Mouse (Mus musculus): ENCODE results near the gene Ndrg4.
"Not testable (repeated sequence)": the region's sequence is repeated elsewhere in the genome, so short reads cannot be mapped to it uniquely, and the experiment has no call there.

The Ndrg4 gene

DNA sequence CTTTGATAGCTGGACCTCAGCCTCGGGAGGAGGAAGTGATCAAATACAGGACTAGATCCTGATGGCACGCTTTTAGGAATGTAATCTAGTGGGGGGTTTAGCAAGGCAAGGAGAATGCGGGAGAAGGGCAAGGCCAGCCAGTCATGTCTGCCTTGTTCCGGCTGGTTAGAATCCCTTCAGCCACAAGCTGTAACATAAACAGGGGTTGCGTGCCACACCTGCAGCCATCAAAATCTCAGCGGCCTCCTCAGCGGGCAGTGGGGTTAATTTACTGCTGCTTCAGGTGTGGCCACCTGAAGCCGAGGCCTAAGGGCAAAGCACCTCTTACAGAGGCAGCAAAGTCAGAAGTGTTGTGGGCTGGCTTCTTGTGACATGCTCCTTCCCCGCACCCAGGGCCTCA lies at the start of gene Ndrg4:
Ndrg4 (plus strand) TSS at position 350 of the 400 bp plus-strand sequence.
- peak in 1 of 2 experiments; percentile 3 for DNase-seq

GRCm38 (mm10) chr8:95632840-95633239 lies 43.9 kb upstream of the Ndrg4 start:
- no peak for DNase-seq

DNA sequence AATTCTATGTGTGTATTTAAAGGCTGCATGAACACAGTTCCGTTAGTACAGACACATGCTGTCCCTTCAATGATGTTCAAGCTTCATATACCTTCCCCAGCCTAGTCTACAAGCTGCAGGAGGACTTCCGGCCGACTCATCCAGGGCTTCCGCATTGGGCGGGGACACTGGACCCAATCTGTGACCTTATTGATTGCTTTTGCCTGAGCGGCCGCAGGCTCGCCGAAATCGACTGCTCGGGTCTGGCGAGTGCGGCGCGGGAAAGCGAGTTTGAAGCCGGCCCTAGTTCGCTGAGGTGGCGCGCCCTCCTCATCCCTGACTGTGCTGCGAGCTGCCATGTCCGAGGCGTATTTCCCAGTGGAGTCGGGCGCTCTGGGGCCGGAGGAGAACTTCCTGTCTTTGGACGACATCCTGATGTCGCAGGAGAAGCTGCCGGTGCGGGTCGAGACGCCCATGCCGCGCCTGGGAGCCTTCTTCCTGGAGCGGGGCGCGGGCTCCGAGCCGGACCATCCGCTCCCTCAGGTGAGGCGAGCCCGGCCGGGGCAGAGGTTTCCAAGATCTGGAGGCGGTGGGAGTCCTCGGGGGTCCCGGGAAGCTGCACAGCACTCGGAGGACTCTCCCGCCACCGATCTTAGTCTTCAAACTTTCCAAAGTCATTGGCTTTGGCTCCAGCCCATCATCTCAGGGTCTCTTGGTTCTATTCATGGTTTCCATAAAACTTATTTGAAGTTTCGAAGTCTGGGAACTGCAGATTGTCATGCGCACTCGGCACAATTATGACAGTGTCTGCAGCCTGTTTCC lies 43.3 kb upstream of the Ndrg4 start, which contains the start of gene Gins3:
Gins3 (plus strand) TSS at position 192 of the 801 bp plus-strand sequence.
- DNase-seq: peak; percentile 94 to 96

DNA sequence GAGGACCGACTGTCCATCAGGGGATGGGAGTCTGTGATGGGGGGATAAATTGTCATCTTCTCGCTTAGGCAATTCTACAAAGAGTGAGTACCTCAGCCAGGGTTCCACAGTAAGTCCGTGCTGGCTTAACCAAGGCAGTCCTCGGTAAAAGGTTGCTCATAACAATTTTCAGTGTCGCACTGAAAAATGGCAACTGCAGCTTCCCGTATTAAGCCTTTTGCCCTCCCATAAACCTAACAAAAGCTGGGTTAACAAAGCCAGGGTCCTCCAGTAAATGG lies 42.8 kb upstream of the Ndrg4 start:
- no peak for DNase-seq

GRCm38 (mm10) chr8:95644942-95645341 lies 31.8 kb upstream of the Ndrg4 start:
- DNase-seq: no peak

- no peak for DNase-seq
Measured at GRCm38 (mm10) chr8:95648251-95648650, 28.5 kb upstream of the Ndrg4 start.

DNA sequence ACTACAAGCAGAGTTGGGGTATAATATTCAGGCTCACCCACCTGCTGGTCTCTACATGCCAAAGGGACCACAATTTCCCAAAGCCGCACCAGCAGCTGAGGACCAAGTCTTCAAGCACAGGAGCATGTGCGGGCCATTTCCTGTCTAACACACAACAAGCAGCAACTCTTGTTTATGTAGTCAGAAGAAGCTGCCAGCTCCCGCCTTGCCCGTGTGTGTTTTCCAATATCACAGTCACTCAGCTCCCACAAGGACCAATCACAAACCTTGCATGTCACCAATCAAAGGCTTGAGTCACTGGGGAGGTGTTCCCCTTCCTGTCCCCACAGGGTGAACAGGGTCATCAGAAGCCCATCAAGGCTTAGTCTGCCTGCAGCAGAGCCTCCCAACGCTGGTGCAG lies 23.4 kb upstream of the Ndrg4 start:
- DNase-seq: no peak

GRCm38 (mm10) chr8:95655831-95656230 lies 20.9 kb upstream of the Ndrg4 start:
- DNase-seq: no peak

DNA sequence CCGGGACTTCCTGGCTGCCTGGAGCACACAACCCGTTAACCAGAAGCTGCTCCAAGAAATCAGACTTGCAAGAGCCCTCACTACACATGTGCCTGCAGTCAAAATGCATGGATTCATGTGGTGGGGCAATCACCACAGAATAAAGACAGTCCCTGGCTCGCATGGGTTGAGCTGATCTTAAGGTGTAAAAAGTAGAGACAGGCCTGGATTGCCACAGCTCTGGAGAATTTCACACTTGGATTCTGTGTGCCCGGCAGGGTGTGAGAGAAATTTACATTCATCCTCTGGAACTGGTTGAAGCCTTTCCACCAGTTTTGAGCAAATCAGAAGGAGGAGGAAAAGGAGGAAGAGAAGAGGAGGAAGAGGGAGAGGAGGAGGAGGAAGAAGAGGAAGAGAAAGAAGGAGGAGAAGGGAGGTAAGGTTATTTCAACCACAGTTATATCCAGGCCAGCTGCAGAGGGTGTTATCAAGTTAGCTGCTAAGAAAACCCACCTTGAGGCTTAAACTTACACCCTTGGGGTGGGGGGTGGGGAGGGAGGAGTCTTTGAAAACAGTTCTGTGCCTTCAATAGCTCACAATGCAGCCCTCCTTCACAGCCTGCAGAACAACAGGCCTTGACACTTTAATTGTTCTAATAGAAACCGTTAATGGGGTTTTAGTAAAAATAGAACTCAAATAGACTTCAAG lies 20.3 kb upstream of the Ndrg4 start:
- no peak for DNase-seq

DNA sequence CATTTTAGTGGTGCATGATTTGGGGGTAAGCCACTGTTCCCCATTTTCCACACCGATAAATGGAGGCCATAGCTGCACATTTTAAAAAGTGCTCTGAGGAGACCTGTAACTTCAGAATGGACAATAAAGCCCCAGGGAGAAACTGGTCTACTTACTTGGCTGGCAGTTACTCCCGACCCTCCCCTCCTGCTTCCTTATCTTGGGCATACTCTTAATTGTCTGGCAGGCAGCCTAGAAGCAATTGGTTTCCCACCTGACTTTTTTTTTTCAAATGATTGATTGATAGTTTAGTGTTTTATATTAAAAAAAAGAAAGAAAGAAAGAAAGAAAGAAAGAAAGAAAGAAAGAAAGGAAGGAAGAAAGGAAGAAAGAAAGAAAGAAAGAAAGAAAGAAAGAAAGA lies 19.3 kb upstream of the Ndrg4 start:
- DNase-seq: no peak

DNA sequence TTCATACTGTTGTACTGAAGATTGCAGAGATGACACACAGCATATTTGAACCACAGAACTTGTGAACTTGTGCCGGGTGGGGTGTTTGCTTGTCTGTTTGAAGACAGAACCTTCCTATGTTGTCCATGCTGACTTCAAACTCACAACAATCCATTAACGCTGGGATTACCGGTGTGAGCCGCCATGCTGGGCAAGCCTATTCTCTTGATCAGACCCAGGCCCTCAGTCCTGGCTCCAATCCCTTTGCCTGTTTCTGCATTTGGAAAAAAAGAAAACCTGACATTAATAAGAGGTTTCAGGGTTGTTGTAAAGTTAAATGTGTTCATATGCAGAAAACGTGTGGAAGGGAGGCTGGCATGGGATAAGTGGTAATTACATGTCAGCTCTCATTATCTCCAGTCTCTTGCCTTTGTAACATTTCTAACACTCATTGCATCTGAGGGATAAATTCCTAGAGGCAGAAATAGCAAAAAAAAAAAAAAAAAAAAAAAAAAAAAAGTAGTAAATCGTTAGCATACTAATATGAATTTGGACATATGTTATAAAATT lies 16.4 kb upstream of the Ndrg4 start:
- DNase-seq: no peak

DNA sequence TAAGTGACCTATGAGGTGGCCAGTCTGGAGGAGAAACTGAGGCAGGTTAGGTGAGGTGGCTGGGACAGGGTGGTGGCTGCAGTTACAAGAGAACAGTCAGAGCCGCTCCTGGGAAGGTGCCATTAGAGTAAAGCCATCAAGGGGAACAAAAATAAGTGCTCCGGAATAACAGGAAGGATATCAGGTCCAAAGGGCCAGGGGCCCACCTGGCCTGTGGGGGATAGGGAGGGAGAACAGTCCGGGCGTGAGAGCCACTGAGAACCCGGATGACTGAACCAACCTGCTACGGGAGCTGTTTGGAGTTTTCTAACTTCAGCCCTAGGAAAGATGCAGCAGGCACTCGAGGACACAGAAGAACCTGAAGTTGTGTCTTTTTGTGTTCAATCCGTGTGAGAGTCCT lies 15.7 kb upstream of the Ndrg4 start:
- DNase-seq: no peak

GRCm38 (mm10) chr8:95661575-95661974 lies 15.2 kb upstream of the Ndrg4 start:
- no peak for DNase-seq

- no peak for DNase-seq
Measured at GRCm38 (mm10) chr8:95662885-95663598, 13.7 kb upstream of the Ndrg4 start.

DNA sequence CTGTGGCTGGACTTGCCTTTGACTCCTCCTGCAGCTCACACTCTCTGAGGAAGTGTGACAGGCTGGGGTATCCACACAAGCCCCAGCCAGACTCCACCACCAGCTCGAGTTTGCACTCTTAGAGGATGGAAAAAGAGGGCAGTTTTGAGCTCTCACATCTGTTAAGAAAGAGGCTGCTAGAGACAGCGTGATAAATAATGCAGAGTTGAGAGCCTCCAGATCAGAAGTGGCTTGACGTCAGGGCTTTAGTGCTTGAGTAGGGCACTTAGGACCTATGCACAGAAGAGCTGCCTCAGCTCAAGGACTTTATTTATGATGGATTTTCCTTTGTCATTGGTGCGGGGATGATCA lies 13.2 kb upstream of the Ndrg4 start:
- no peak for DNase-seq

DNA sequence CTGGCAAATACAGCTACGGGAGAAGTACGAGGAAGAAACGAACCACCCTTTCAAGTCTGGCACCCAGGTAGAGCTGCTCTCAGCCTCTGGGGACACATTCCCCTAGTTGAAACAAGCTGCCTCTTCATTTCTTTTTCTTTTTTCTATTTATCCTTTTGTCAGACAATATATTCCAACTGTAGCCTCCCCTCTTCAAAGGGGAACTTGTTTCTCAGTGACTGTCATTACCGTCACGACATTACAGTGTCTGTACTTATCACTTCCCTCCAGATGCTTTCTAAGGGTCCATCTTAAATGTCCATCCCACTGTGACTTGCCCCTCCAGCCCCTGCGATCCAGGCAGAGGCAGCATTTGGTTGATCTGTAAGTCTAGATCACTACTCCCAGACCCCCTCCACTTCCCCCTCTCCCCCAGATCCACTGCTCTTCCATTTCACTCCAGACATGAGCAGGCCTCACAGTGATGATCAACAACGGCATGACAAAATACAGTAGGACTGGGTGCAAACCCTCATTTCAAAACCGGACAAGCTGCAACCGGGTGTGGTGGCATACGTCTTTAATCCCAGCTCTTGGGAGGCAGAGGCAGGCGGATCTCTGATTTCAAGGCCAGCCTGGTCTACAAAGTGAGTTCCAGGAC lies 10.8 kb upstream of the Ndrg4 start:
- not testable (repeated sequence) for DNase-seq

DNA sequence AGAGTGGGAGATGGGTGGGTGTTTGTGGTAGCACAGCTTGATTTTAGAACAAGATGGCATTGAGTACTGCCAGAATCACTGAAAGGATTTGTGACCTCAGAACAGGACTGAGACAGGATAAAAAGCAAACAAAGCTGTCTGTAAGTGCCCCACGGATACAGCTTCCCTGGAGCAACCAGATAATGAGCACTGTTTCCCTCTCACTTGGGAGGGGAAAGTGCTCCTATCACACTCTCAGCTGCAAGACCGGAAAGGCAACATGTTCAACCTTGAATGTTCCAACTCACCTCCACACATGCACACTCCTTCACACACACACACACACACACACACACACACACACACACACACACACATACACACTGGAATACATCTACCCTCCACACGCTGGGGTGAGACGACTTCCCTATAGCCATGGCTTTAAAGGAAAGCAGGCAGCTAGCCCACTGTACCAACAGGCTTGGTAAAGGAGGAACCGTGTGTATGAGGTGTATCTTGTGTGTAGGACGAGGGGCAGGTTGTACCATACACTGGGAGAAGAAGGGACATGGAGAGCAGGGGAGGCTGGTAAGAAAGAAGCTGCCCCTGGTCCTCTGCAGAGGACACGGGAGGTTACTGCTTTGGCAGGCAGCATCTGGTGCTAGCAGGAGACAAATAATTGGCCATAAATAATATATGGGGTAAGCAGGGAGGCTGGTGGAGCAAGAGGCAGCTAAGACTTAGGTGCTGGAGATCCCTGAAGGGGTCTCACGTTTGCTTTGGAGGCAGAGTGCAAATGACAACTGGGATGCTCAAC lies 8.4 kb upstream of the Ndrg4 start:
- no peak for DNase-seq

GRCm38 (mm10) chr8:95669967-95670366 lies 6.8 kb upstream of the Ndrg4 start:
- no peak for DNase-seq

DNA sequence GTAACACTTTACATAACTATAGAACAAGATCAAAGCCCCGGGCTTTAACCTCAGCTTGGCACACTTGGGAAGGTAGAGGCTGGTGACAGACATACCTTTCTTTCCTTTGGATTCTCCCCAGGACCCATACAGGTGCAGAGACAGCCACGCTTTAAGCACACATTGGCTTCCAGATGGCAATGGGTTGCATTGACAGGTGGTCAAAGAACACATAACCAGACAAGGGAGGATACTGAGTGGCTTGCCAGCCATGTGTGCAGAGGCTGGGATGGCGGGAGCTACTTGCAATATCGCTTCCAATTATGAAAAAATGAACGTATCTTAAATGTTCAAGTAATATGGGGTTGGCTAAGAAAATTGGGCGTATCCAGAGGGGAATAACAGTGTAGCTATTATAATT lies 4.9 kb upstream of the Ndrg4 start:
- no peak for DNase-seq

DNA sequence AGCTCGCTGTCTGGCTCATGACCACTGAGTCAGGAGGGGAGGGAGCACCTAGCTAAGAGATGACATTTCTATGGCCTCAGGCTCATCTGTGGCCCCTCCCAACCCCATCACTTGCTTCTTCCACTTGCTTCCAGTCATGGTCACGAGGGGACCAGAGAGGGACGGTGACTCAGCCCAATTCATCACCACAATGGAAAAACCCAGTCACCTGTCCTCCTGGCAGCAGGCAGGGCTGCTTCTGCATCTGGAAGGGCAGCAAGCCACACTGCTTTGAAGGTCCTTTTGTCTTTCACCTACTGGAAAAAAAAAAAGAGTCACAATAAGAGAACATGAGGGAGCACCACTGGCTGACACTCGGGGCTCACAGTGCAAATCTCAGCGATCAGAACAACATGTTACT lies 4.0 kb upstream of the Ndrg4 start:
- no peak for DNase-seq

GRCm38 (mm10) chr8:95677591-95678023 lies 827 bp downstream of the Ndrg4 start:
- peak in 1 of 2 experiments; percentile 14 for DNase-seq

DNA sequence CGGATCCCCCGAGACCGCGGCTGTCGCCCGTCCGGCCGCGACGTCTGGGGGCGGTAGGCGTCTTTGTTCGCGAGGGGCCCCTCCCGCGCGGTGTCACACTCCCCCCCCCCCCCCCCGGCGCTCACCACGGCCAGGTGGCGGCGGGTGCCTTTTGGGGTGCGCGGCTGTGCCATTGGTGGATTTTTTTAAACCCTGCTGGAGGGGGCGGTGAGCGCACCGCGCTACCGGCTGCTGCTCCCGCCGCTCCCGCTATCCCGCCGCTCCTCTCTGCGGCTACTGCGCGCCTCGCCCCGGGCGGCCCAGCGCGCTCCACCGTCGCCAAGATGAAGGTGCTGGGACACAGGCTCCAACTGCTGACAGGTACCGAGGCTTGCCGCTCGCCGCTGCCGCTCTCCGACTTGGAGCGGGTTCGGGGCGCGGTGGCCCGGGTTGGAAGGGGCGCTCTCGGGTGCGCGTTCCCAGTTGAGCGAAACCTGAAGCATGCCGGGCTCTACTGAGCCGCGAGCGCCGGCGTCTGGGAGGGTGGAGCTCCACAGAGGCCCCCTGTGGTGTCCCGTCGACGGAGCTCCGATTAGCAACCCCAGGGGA lies 1.3 kb downstream of the Ndrg4 start:
- peak in 1 of 2 experiments; percentile 23 for DNase-seq
